Mouse (Mus musculus): ENCODE measurements around the gene Mustn1. TPM values are rescaled to one million over a fixed set of nuclear protein-coding genes. Genes with fewer than 3 reads are reported as not detected.

The Mustn1 gene
- polyA plus RNA-seq, 2 experiments, result 0.55 to 0.72 TPM

DNA sequence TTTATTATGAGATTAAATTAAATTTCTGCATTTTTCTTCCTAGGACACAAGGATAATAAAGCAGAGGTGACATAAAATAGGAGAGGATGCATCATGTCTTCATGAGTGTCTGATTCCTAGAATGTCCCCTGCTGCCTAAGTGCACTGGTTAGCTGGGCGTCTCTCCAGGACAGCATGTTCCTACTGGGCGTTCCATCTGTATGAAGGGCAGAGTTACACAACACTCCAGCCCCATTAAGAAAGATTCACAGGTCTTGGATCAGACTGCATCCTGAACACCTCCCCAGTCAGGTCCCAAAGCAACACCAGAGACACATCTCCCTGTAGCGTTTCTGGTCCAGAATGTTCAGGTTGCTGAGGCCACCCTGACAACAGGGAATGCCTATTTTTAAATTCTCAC, 23.7 kb upstream of the Mustn1 start:
- DNase-seq (ENCODE audit: low read depth in 3 of 3, low spot score in 3 of 3) (no peak), ATAC-seq (ENCODE audit: insufficient read depth) (no peak)
- Histone ChIP-seq H3K36me3 (replicated peaks; ENCODE audit: control insufficient read depth, insufficient read depth, low read depth) (no peaks in the 10 kb centered on the region), H3K27ac (no peak overlapping the region), H3K9me3 (ENCODE audit: control insufficient read depth, low read length) (no peaks in the 10 kb centered on the region), H3K4me2 (ENCODE audit: low read depth) (no peak overlapping the region), H3K4me3 (ENCODE audit: insufficient read depth in 1 of 2, low read depth in 2 of 2, low read length in 2 of 2) (no peak overlapping the region), H3K27me3 (ENCODE audit: control insufficient read depth, insufficient read depth, low read length) (no peaks in the 10 kb centered on the region), H3K9ac (replicated peaks) (no peak overlapping the region), H3K4me1 (replicated peaks; ENCODE audit: control insufficient read depth in 2 of 2, insufficient read depth in 2 of 2, low read length in 1 of 2) (no peaks in the 10 kb centered on the region; a peak in 1 of 4 replicates)
- TF ChIP-seq EP300 (IDR thresholded peaks at IDR 0.05; ENCODE audit: low read depth), result no peak
- TF ChIP-seq CTCF (IDR thresholded peaks at IDR 0.05; ENCODE audit: low read depth), result no peak
- 83% methylated on average over 3 of the region's 3 CpGs for WGBS (ENCODE audit: insufficient replicate concordance)

DNA sequence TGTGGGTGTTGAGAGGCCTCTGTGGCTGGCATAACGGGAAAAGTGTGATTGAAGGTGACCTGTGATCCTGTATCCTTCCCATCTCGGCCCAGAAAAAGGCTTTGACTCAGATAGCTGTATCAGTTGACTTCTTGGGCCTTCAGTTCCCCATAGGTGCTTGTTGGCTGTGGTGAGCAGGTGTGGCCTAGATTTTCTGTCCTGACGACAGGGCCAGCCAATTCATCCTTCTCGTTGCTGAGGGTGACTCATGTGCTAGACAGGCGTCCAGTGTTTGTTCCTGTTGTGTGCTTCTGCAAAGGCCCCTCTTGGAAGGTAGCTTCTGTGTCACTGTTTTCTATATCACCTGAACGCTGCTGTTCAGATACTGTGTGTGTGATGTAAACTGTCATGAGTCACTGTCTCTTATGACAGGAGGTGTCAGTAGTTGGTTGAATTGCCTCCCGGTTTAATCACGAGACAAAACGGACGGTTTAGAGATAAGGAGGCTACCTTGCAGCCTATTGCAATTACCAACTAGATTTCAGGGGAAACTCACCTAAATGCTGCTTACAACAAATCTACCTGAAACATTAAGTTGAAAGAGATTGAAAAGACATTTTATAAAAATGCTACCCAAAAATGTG, 22.0 kb upstream of the Mustn1 start:
- Histone ChIP-seq H3K27me3 (ENCODE audit: control insufficient read depth, insufficient read depth, low read length) (no peaks in the 10 kb centered on the region), H3K36me3 (replicated peaks; ENCODE audit: control insufficient read depth, insufficient read depth, low read depth) (no peaks in the 10 kb centered on the region), H3K4me3 (ENCODE audit: insufficient read depth in 1 of 2, low read depth in 2 of 2, low read length in 2 of 2) (no peak overlapping the region), H3K9ac (replicated peaks) (no peak overlapping the region), H3K27ac (no peak overlapping the region), H3K4me2 (ENCODE audit: low read depth) (no peak overlapping the region), H3K9me3 (ENCODE audit: control insufficient read depth, low read length) (no peaks in the 10 kb centered on the region), H3K4me1 (replicated peaks; ENCODE audit: control insufficient read depth in 2 of 2, insufficient read depth in 2 of 2, low read length in 1 of 2) (peaks cover 0 to 3% of the 10 kb centered on the region in 2 experiments; a peak in 2 of 4 replicates)
- ATAC-seq (ENCODE audit: insufficient read depth) (no peak), DNase-seq (ENCODE audit: low read depth in 3 of 3, low spot score in 3 of 3) (no peak)
- no peak for TF ChIP-seq EP300 (IDR thresholded peaks at IDR 0.05; ENCODE audit: low read depth)
- TF ChIP-seq CTCF (IDR thresholded peaks at IDR 0.05; ENCODE audit: low read depth), result no peak
- WGBS (ENCODE audit: insufficient replicate concordance), result 46% methylated on average over 10 of the region's 10 CpGs

DNA sequence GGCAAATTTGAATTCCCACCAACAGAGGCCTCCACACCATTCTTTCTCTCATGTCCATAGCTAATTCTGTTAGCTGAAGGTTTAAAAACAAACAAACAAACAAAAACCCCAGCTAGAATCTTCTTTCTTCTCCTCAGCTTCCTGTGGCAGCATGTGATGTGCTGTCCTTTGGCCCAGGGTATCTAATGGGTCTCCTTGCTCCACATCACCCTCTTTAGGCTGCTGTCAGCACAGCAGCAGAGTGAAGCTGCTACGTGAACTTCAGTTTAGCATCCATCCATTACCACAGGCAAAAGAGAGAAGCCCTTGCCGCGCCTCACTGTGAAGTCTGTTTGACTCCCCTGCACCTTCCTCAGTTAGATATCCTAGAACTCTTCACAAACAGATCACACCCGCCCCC, 21.0 kb upstream of the Mustn1 start:
- Histone ChIP-seq H3K27ac (no peak overlapping the region), H3K9me3 (ENCODE audit: control insufficient read depth, low read length) (no peaks in the 10 kb centered on the region), H3K4me1 (replicated peaks; ENCODE audit: control insufficient read depth in 2 of 2, insufficient read depth in 2 of 2, low read length in 1 of 2) (peaks cover 0 to 3% of the 10 kb centered on the region in 2 experiments; a peak in 2 of 4 replicates), H3K4me2 (ENCODE audit: low read depth) (no peak overlapping the region), H3K9ac (replicated peaks) (no peak overlapping the region), H3K36me3 (replicated peaks; ENCODE audit: control insufficient read depth, insufficient read depth, low read depth) (no peaks in the 10 kb centered on the region), H3K27me3 (ENCODE audit: control insufficient read depth, insufficient read depth, low read length) (no peaks in the 10 kb centered on the region), H3K4me3 (ENCODE audit: insufficient read depth in 1 of 2, low read depth in 2 of 2, low read length in 2 of 2) (no peak overlapping the region)
- ATAC-seq (ENCODE audit: insufficient read depth), result no peak
- peak in 1 of 3 experiments; percentile 13 for DNase-seq (ENCODE audit: low read depth in 3 of 3, low spot score in 3 of 3)
- TF ChIP-seq EP300 (IDR thresholded peaks at IDR 0.05; ENCODE audit: low read depth), result no peak
- peak; percentile 54 for TF ChIP-seq CTCF (IDR thresholded peaks at IDR 0.05; ENCODE audit: low read depth)
- WGBS (ENCODE audit: insufficient replicate concordance), result 60% methylated on average over 4 of the region's 4 CpGs

DNA sequence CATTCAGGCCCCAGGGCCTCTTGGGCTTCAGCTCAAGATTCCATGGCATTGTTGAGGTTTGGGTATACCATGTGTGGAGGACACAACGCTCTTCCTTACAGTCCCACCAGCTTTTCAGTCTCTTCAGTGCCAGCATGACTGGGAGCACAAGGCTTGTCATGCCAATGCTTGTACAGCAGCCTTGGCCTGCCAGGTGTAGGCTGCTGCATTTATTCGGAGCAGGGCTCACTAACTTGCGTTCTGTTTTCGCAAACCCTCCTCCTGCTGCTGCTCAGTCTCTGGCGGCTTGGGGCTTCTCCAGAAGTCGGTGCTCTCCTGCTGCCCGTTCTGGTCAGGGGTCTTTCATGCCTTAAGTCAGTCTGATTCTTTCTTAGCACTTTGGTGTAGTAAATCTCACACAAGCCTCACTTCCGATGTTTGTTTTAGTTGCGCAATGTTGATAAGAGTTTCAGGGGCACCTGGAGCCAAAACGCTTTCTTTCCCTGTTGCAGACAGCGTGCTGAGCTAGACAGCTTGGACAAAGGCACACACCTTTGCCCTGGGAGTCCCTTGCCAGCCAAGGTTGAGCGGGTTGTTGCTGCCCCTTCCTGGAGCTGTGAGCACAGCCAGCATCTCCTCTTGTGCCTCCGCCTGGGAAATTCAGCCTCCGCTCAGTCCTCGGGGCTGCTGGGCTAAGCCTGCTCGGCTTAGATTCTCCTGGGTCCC, 17.4 kb upstream of the Mustn1 start:
- peaks cover 0 to 3% of the 10 kb centered on the region in 2 experiments; a peak in 2 of 4 replicates for H3K4me1 ChIP-seq (replicated peaks; ENCODE audit: control insufficient read depth in 2 of 2, insufficient read depth in 2 of 2, low read length in 1 of 2)
- H3K9me3 ChIP-seq (ENCODE audit: control insufficient read depth, low read length), result no peaks in the 10 kb centered on the region
- H3K27me3 ChIP-seq (ENCODE audit: control insufficient read depth, insufficient read depth, low read length), result no peaks in the 10 kb centered on the region
- DNase-seq (ENCODE audit: low read depth in 3 of 3, low spot score in 3 of 3) (no peak), ATAC-seq (ENCODE audit: insufficient read depth) (0 out of 2 replicates have a peak, but pooled peaks have one; percentile 13)
- H3K9ac ChIP-seq (replicated peaks), result no peak overlapping the region
- H3K4me3 ChIP-seq (ENCODE audit: insufficient read depth in 1 of 2, low read depth in 2 of 2, low read length in 2 of 2), result no peak overlapping the region
- no peak overlapping the region for H3K27ac ChIP-seq
- no peak overlapping the region for H3K4me2 ChIP-seq (ENCODE audit: low read depth)
- 66% methylated on average over 16 of the region's 16 CpGs for WGBS (ENCODE audit: insufficient replicate concordance)
- no peaks in the 10 kb centered on the region for H3K36me3 ChIP-seq (replicated peaks; ENCODE audit: control insufficient read depth, insufficient read depth, low read depth)
- TF ChIP-seq CTCF (IDR thresholded peaks at IDR 0.05; ENCODE audit: low read depth) (no peak), EP300 (IDR thresholded peaks at IDR 0.05; ENCODE audit: low read depth) (no peak)

DNA sequence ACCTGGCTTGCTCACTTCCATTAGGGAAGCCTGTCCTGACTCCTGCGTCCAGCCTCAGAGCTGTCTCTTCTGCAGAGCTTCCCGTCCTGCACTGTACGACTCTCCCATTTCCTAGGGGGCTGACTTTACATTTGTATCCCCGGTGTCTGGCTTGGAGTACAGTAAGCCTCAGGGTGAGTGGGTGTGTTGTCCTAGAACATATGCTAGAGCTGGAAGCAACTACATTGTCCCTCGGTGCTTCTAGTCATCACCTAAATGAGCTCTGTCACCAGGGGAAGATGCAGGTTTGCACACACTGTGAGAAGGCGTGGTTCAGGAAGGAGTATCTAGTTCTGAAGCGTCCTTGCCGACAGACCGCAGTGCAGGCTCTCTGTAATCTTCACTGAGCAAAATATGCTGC, 16.6 kb upstream of the Mustn1 start:
- no peak for DNase-seq (ENCODE audit: low read depth in 3 of 3, low spot score in 3 of 3)
- no peaks in the 10 kb centered on the region for H3K27me3 ChIP-seq (ENCODE audit: control insufficient read depth, insufficient read depth, low read length)
- 78% methylated on average over 9 of the region's 9 CpGs for WGBS (ENCODE audit: insufficient replicate concordance)
- no peak overlapping the region for H3K9ac ChIP-seq (replicated peaks)
- H3K36me3 ChIP-seq (replicated peaks; ENCODE audit: control insufficient read depth, insufficient read depth, low read depth), result no peaks in the 10 kb centered on the region
- no peak overlapping the region for H3K4me2 ChIP-seq (ENCODE audit: low read depth)
- no peak for TF ChIP-seq CTCF (IDR thresholded peaks at IDR 0.05; ENCODE audit: low read depth)
- no peak for TF ChIP-seq EP300 (IDR thresholded peaks at IDR 0.05; ENCODE audit: low read depth)
- no peaks in the 10 kb centered on the region for H3K9me3 ChIP-seq (ENCODE audit: control insufficient read depth, low read length)
- peaks cover 0 to 3% of the 10 kb centered on the region in 2 experiments; a peak in 1 of 4 replicates for H3K4me1 ChIP-seq (replicated peaks; ENCODE audit: control insufficient read depth in 2 of 2, insufficient read depth in 2 of 2, low read length in 1 of 2)
- no peak for ATAC-seq (ENCODE audit: insufficient read depth)
- no peak overlapping the region for H3K27ac ChIP-seq
- H3K4me3 ChIP-seq (ENCODE audit: insufficient read depth in 1 of 2, low read depth in 2 of 2, low read length in 2 of 2), result no peak overlapping the region

Measured in liver, embryonic 14.5 days (tissue).